Mouse (Mus musculus) myocyte (in vitro differentiated cells): ENCODE data around the gene Slc34a3.

Experiments
- TCF12 ChIP-seq: IDR thresholded peaks from one replicate; pipeline ENCODE4 v1.6.1; 2011; ENCODE audit warnings: mild to moderate bottlenecking, control low read depth; ENCODE audit not compliant: poor library complexity, insufficient read depth, severe bottlenecking
- USF1 ChIP-seq: IDR thresholded peaks from one replicate; pipeline ENCODE4 v1.6.1; 2011; ENCODE audit warnings: low read depth, mild to moderate bottlenecking, control low read depth, moderate library complexity

DNA sequence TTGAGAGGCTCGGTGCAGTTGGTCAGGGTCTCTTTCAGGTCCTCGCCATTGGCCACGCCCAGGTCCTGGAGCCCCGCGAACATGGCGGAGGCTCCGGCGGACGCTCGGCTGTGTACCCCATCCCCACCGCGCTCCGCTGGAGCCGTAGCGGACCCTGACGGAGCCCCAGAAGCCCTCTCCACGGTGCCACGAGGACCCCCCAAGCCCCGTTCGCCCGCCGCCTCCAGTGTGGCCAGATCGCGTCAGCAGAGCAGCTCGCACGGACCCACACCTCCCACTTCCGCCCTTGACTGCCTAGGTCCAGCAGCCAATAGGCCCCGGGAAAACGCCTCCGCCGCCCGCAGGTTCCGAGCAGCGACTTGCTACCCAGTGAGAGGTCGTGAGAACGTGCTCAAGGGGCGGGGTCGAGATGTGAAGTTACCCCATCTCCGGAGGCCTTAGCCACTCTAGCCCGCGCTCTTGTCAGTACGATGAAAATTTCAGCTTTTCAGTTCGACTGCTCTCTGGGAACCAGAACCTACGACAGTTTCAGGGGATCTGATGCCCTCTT, 23.0 kb downstream of the Slc34a3 start, which contains the start of gene Nelfb:
- TF ChIP-seq USF1 (no peak), TCF12 (no peak)
